Mouse (Mus musculus): ENCODE measurements at regions not wholly inside any gene's neighbourhood (a gene's known extent, or its start where the extent isn't known, plus 50 kb on each side); places are given as distances from the start of the nearest gene placed in this dataset.
"Not testable (repeated sequence)": the region's sequence is repeated elsewhere in the genome, so short reads cannot be mapped to it uniquely, and the experiment has no call there.

GRCm38 (mm10) chr6:50840826-50841225 lies 186.6 kb upstream of the Npvf start:
- no peak overlapping the region for H3K9ac ChIP-seq (replicated peaks; ENCODE audit: low read depth, low read length)
- ATAC-seq (ENCODE audit: insufficient number of reproducible peaks, insufficient read depth, low FRiP score, low read depth): no peak
- no peak overlapping the region for H3K27ac ChIP-seq (ENCODE audit: low read length)
- H3K36me3 ChIP-seq (ENCODE audit: control insufficient read depth, insufficient read depth, low read length): no peaks in the 10 kb centered on the region
- WGBS: 62% methylated on average over 9 of the region's 9 CpGs
- no peak overlapping the region for H3K4me2 ChIP-seq (replicated peaks; ENCODE audit: low read depth, low read length)
- no peaks in the 10 kb centered on the region for H3K9me3 ChIP-seq (ENCODE audit: control insufficient read depth, low read depth, low read length)
- H3K27me3 ChIP-seq (ENCODE audit: control insufficient read depth, insufficient read depth, low read length): no peaks in the 10 kb centered on the region
- H3K4me1 ChIP-seq (ENCODE audit: control insufficient read depth, insufficient read depth, low read length): no peaks in the 10 kb centered on the region
- no peak overlapping the region for H3K4me3 ChIP-seq (ENCODE audit: low read depth, low read length)

DNA sequence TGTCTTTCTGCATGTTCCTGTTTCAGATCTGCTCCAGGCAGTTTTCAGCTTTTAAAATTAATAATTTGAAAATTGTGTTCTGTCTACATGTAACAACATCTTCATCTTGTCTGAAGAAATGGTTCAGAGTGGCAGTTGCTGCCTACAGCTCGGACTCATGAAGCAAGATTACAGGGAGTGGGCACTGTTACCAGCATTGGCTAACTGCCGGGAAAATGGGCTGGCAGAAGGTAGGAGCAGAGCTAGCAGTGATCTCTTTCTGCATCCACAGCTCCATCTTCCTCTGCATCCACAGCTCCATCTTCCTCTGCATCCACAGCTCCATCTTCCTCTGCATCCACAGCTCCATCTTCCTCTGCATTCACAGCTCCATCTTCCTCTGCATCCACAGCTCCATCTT lies 191.0 kb upstream of the Npvf start:
- ATAC-seq (ENCODE audit: insufficient number of reproducible peaks, insufficient read depth, low FRiP score, low read depth); H3K4me2 ChIP-seq (replicated peaks; ENCODE audit: low read depth, low read length); H3K4me3 ChIP-seq (ENCODE audit: low read depth, low read length); H3K27ac ChIP-seq (ENCODE audit: low read length); H3K27me3 ChIP-seq (ENCODE audit: control insufficient read depth, insufficient read depth, low read length); H3K36me3 ChIP-seq (ENCODE audit: control insufficient read depth, insufficient read depth, low read length); H3K4me1 ChIP-seq (ENCODE audit: control insufficient read depth, insufficient read depth, low read length); H3K9ac ChIP-seq (replicated peaks; ENCODE audit: low read depth, low read length); H3K9me3 ChIP-seq (ENCODE audit: control insufficient read depth, low read depth, low read length): not testable (repeated sequence)
- 86% methylated on average over 2 of the region's 2 CpGs for WGBS

DNA sequence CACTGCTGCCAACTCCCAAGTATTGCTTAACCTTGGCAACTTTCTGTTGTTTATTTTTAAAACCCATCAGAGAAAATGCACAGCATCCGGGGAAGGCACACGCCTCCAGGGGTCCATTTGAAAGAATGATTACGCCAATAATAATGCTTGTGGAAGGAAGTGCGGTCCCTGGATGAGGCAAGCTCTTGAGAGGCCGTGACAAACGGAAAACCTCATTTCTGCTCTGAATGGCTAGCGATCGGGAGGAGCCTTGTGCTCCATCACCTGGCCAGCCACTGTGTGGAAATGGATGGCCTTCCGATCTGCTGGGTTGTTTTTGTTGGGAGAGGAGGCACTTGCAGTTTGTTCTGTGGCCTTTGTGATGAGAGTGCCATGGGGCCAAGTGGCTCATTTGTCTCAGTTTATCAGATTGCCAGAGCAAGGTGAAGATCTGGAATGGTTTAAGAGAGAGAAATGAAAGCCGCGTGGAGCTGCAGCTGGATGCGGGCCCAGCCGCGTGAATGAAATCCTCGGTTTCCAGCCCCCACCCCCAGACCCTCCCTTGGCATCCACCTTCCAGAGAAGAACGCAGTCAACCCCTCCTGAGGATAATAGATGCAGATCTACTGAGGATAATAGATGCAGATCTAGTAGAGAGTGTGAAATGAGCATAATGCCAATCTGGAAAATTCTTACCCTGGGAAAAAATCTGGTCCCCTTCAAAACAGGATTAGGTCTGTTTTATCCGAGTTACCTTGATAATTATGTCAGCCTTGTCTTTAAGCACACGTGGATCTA lies 192.7 kb upstream of the Npvf start:
- no peak overlapping the region for H3K4me3 ChIP-seq (ENCODE audit: low read depth, low read length)
- WGBS: 40% methylated on average over 18 of the region's 18 CpGs
- no peak overlapping the region for H3K27ac ChIP-seq (ENCODE audit: low read length)

GRCm38 (mm10) chr6:50847548-50847947 lies 193.3 kb upstream of the Npvf start:
- H3K36me3 ChIP-seq (ENCODE audit: control insufficient read depth, insufficient read depth, low read length): no peaks in the 10 kb centered on the region
- H3K4me1 ChIP-seq (ENCODE audit: control insufficient read depth, insufficient read depth, low read length): no peaks in the 10 kb centered on the region
- no peak overlapping the region for H3K9ac ChIP-seq (replicated peaks; ENCODE audit: low read depth, low read length)
- H3K9me3 ChIP-seq (ENCODE audit: control insufficient read depth, low read depth, low read length): no peaks in the 10 kb centered on the region
- H3K27me3 ChIP-seq (ENCODE audit: control insufficient read depth, insufficient read depth, low read length): no peaks in the 10 kb centered on the region
- 75% methylated on average over 7 of the region's 7 CpGs for WGBS
- no peak overlapping the region for H3K4me3 ChIP-seq (ENCODE audit: low read depth, low read length)
- no peak for ATAC-seq (ENCODE audit: insufficient number of reproducible peaks, insufficient read depth, low FRiP score, low read depth)
- H3K4me2 ChIP-seq (replicated peaks; ENCODE audit: low read depth, low read length): no peak overlapping the region
- no peak overlapping the region for H3K27ac ChIP-seq (ENCODE audit: low read length)

More for the DNA sequence above, 192.7 kb upstream of the Npvf start:
- H3K27me3 ChIP-seq (ENCODE audit: control insufficient read depth, insufficient read depth, low read length): no peaks in the 10 kb centered on the region
- H3K9me3 ChIP-seq (ENCODE audit: control insufficient read depth, low read depth, low read length): no peaks in the 10 kb centered on the region
- no peaks in the 10 kb centered on the region for H3K36me3 ChIP-seq (ENCODE audit: control insufficient read depth, insufficient read depth, low read length)
- H3K4me1 ChIP-seq (ENCODE audit: control insufficient read depth, insufficient read depth, low read length): no peaks in the 10 kb centered on the region
- H3K4me2 ChIP-seq (replicated peaks; ENCODE audit: low read depth, low read length): no peak overlapping the region
- no peak overlapping the region for H3K9ac ChIP-seq (replicated peaks; ENCODE audit: low read depth, low read length)
- no peak for ATAC-seq (ENCODE audit: insufficient number of reproducible peaks, insufficient read depth, low FRiP score, low read depth)

- no peaks in the 10 kb centered on the region for H3K27me3 ChIP-seq (ENCODE audit: control insufficient read depth, insufficient read depth, low read length)
- no peak overlapping the region for H3K4me3 ChIP-seq (ENCODE audit: low read depth, low read length)
- H3K9ac ChIP-seq (replicated peaks; ENCODE audit: low read depth, low read length): no peak overlapping the region
- no peaks in the 10 kb centered on the region for H3K9me3 ChIP-seq (ENCODE audit: control insufficient read depth, low read depth, low read length)
- WGBS: 82% methylated on average over 4 of the region's 4 CpGs
- no peak overlapping the region for H3K4me2 ChIP-seq (replicated peaks; ENCODE audit: low read depth, low read length)
- no peak for ATAC-seq (ENCODE audit: insufficient number of reproducible peaks, insufficient read depth, low FRiP score, low read depth)
- no peaks in the 10 kb centered on the region for H3K36me3 ChIP-seq (ENCODE audit: control insufficient read depth, insufficient read depth, low read length)
- H3K27ac ChIP-seq (ENCODE audit: low read length): no peak overlapping the region
- no peaks in the 10 kb centered on the region for H3K4me1 ChIP-seq (ENCODE audit: control insufficient read depth, insufficient read depth, low read length)
Observed at GRCm38 (mm10) chr6:50859162-50859561, 204.9 kb upstream of the Npvf start.

DNA sequence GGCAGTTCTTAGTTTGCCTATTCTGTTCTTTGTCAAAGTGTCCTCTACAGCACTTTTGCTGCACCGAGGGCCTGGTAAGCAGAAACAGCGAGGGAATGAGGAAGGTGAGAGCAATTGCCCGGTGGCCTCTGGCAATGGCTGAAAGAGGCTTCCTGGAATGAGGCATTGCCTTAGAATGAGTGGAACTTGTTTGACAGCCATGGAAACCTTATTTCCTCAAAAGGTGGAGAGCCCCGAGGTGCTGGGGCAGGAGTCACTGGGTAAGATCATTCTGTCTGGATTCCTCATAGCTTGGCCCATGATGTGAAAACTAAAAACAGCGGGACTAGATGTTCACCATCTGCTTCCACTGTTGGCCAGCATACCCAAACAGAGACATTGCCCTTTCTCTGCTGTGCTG lies 223.8 kb upstream of the Npvf start:
- ATAC-seq (ENCODE audit: insufficient number of reproducible peaks, insufficient read depth, low FRiP score, low read depth): no peak
- H3K4me3 ChIP-seq (ENCODE audit: low read depth, low read length): no peak overlapping the region
- H3K27me3 ChIP-seq (ENCODE audit: control insufficient read depth, insufficient read depth, low read length): no peaks in the 10 kb centered on the region
- H3K4me2 ChIP-seq (replicated peaks; ENCODE audit: low read depth, low read length): no peak overlapping the region
- no peaks in the 10 kb centered on the region for H3K9me3 ChIP-seq (ENCODE audit: control insufficient read depth, low read depth, low read length)
- H3K27ac ChIP-seq (ENCODE audit: low read length): no peak overlapping the region
- no peak overlapping the region for H3K9ac ChIP-seq (replicated peaks; ENCODE audit: low read depth, low read length)
- no peaks in the 10 kb centered on the region for H3K4me1 ChIP-seq (ENCODE audit: control insufficient read depth, insufficient read depth, low read length)
- H3K36me3 ChIP-seq (ENCODE audit: control insufficient read depth, insufficient read depth, low read length): no peaks in the 10 kb centered on the region
- 74% methylated on average over 5 of the region's 5 CpGs for WGBS

DNA sequence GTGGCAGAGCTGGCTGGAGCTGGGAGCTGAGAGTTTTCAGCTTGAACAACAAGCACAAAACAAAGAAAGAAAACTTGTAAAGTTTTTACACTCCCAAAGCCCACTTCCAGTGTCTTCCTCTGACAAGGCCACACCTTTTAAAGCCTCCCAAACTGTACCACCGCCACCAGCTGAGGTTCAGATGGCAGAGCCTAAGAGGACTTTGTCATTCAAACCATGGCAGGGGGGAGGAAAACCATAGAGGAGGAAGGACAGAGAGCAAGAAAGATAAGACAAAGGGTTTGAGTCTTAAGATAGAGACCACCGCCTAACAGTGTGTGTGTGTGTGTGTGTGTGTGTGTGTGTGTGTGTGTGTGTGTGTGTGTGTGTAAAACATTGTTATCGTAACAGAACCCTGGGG lies 228.1 kb upstream of the Npvf start:
- H3K9me3 ChIP-seq (ENCODE audit: control insufficient read depth, low read depth, low read length): no peaks in the 10 kb centered on the region
- no peaks in the 10 kb centered on the region for H3K36me3 ChIP-seq (ENCODE audit: control insufficient read depth, insufficient read depth, low read length)
- H3K27ac ChIP-seq (ENCODE audit: low read length): no peak overlapping the region
- no peak overlapping the region for H3K4me2 ChIP-seq (replicated peaks; ENCODE audit: low read depth, low read length)
- no peak for ATAC-seq (ENCODE audit: insufficient number of reproducible peaks, insufficient read depth, low FRiP score, low read depth)
- H3K9ac ChIP-seq (replicated peaks; ENCODE audit: low read depth, low read length): no peak overlapping the region
- H3K4me3 ChIP-seq (ENCODE audit: low read depth, low read length): no peak overlapping the region
- H3K4me1 ChIP-seq (ENCODE audit: control insufficient read depth, insufficient read depth, low read length): no peaks in the 10 kb centered on the region
- no peaks in the 10 kb centered on the region for H3K27me3 ChIP-seq (ENCODE audit: control insufficient read depth, insufficient read depth, low read length)
- WGBS: 66% methylated on average over 3 of the region's 3 CpGs

DNA sequence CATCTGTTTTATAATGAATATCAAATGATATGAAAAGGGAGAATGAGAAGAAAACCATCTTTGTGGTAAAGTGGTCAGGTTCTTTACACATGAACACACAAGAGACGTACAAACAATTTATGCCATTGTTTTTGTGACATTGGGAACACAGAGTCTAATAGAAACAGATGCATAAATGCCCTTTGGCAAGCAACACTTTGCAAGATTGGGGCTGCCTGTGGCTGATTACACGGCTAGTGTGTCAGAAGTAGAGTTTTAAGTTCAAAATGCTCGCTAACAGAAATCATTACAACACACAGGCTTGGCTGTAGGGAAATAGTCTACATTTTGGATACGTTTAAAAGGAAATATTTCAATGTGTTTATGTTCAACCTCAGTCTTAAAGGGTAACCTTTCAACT lies 228.5 kb upstream of the Npvf start:
- H3K4me1 ChIP-seq (ENCODE audit: control insufficient read depth, insufficient read depth, low read length): no peaks in the 10 kb centered on the region
- H3K9ac ChIP-seq (replicated peaks; ENCODE audit: low read depth, low read length): no peak overlapping the region
- 54% methylated on average over 4 of the region's 4 CpGs for WGBS
- no peaks in the 10 kb centered on the region for H3K9me3 ChIP-seq (ENCODE audit: control insufficient read depth, low read depth, low read length)
- no peaks in the 10 kb centered on the region for H3K27me3 ChIP-seq (ENCODE audit: control insufficient read depth, insufficient read depth, low read length)
- no peaks in the 10 kb centered on the region for H3K36me3 ChIP-seq (ENCODE audit: control insufficient read depth, insufficient read depth, low read length)
- ATAC-seq (ENCODE audit: insufficient number of reproducible peaks, insufficient read depth, low FRiP score, low read depth): no peak
- H3K4me2 ChIP-seq (replicated peaks; ENCODE audit: low read depth, low read length): no peak overlapping the region
- no peak overlapping the region for H3K27ac ChIP-seq (ENCODE audit: low read length)
- H3K4me3 ChIP-seq (ENCODE audit: low read depth, low read length): no peak overlapping the region

DNA sequence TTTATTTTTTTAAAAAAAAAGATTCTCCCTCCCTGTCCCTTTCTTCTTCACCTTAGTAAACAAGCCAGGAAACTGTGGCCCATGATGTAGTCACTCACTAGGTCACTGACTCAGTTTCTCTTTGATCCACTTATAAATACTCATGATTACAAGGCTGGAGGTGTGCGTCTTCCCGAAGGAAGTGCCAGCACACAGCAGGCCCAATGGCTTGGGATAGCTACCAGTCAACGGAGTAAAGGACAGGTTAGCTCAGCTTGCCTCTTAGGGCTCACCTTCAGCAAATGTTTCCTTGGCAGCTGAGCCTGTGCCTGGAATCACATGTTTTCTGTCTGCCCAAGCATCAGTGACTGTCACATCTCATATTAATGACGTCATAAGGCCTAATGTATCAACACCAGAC lies 230.8 kb upstream of the Npvf start:
- WGBS: 97% methylated on average over 4 of the region's 4 CpGs
- Histone ChIP-seq H3K4me1 (ENCODE audit: control insufficient read depth, insufficient read depth, low read length) (no peaks in the 10 kb centered on the region), H3K27me3 (ENCODE audit: control insufficient read depth, insufficient read depth, low read length) (no peaks in the 10 kb centered on the region), H3K36me3 (ENCODE audit: control insufficient read depth, insufficient read depth, low read length) (no peaks in the 10 kb centered on the region), H3K4me2 (replicated peaks; ENCODE audit: low read depth, low read length) (no peak overlapping the region), H3K9me3 (ENCODE audit: control insufficient read depth, low read depth, low read length) (no peaks in the 10 kb centered on the region), H3K27ac (ENCODE audit: low read length) (no peak overlapping the region), H3K4me3 (ENCODE audit: low read depth, low read length) (no peak overlapping the region), H3K9ac (replicated peaks; ENCODE audit: low read depth, low read length) (no peak overlapping the region)
- ATAC-seq (ENCODE audit: insufficient number of reproducible peaks, insufficient read depth, low FRiP score, low read depth): no peak

All from stomach, embryonic 14.5 days (tissue).